Mouse (Mus musculus): ENCODE results near the gene Immp2l. TPM values are rescaled to one million over a fixed set of nuclear protein-coding genes. Genes with fewer than 3 reads are reported as not detected.
A peak's percentile ranks its signal among the peaks of the same experiment; 100 is the strongest.

Gene Immp2l
- polyA plus RNA-seq, 1 experiment from 2014 or later: 8.0 TPM

- H3K36me3 ChIP-seq (replicated peaks): no peaks in the 10 kb centered on the region
- no peaks in the 10 kb centered on the region for H3K27me3 ChIP-seq
- 75% methylated on average over 9 of the region's 9 CpGs for WGBS
- H3K4me1 ChIP-seq: no peaks in the 10 kb centered on the region
- H3K9ac ChIP-seq: no peak overlapping the region
- no peak for ATAC-seq (ENCODE audit: low FRiP score)
- H3K9me3 ChIP-seq: no peaks in the 10 kb centered on the region
- H3K4me3 ChIP-seq (replicated peaks): no peak overlapping the region
- no peak overlapping the region for H3K4me2 ChIP-seq
- H3K27ac ChIP-seq: no peak overlapping the region
Observed at GRCm38 (mm10) chr12:40995618-40996370, 28.1 kb upstream of the Immp2l start.

GRCm38 (mm10) chr12:41022516-41022915 lies 1.4 kb upstream of the Immp2l start:
- WGBS: 88% methylated on average over 1 of the region's 1 CpGs
- H3K27ac ChIP-seq: no peak overlapping the region
- 0 out of 2 replicates have a peak, but pooled peaks cover 2% of the 10 kb centered on the region for H3K9me3 ChIP-seq
- H3K4me3 ChIP-seq (replicated peaks): no peak overlapping the region
- no peaks in the 10 kb centered on the region for H3K36me3 ChIP-seq (replicated peaks)
- no peaks in the 10 kb centered on the region for H3K27me3 ChIP-seq
- no peak overlapping the region for H3K9ac ChIP-seq
- ATAC-seq (ENCODE audit: low FRiP score): no peak
- H3K4me2 ChIP-seq: no peak overlapping the region
- no peaks in the 10 kb centered on the region for H3K4me1 ChIP-seq

GRCm38 (mm10) chr12:41024512-41024911 lies 622 bp downstream of the Immp2l start:
- peak overlapping the region; percentile 61 for H3K4me2 ChIP-seq
- H3K27ac ChIP-seq: no peak overlapping the region
- WGBS: 25% methylated on average over 9 of the region's 9 CpGs
- H3K9ac ChIP-seq: peak overlapping the region; percentile 75
- no peaks in the 10 kb centered on the region for H3K4me1 ChIP-seq
- H3K36me3 ChIP-seq (replicated peaks): no peaks in the 10 kb centered on the region
- 0 out of 2 replicates have a peak, but pooled peaks cover 2% of the 10 kb centered on the region for H3K9me3 ChIP-seq
- no peaks in the 10 kb centered on the region for H3K27me3 ChIP-seq
- ATAC-seq (ENCODE audit: low FRiP score): no peak
- H3K4me3 ChIP-seq (replicated peaks): peak overlapping the region; percentile 68

DNA sequence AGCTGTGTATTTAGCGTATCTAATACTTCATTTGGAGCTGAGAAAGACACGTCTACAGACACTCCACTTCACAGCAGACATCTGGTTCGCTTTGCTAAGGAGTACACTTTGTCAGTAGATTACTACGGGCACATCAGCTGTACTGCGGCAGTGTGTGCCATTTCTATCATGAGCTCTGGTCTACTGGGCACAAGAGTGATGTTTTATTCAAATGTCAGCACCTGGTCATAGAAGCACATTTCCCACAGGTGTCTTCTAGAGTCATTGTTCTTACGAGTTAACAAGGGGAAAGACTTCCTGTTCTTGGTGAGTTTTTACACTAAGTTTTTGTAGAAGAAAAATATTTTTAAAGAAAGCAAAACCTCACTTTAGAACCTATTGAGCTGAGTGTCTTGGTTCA lies 3.6 kb downstream of the Immp2l start:
- no peaks in the 10 kb centered on the region for H3K27me3 ChIP-seq
- H3K36me3 ChIP-seq (replicated peaks): no peaks in the 10 kb centered on the region
- no peak overlapping the region for H3K4me3 ChIP-seq (replicated peaks)
- no peaks in the 10 kb centered on the region for H3K4me1 ChIP-seq
- ATAC-seq (ENCODE audit: low FRiP score): no peak
- H3K9ac ChIP-seq: no peak overlapping the region
- 91% methylated on average over 6 of the region's 6 CpGs for WGBS
- H3K4me2 ChIP-seq: no peak overlapping the region
- H3K9me3 ChIP-seq: no peaks in the 10 kb centered on the region
- H3K27ac ChIP-seq: no peak overlapping the region

- Histone ChIP-seq H3K4me2 (no peak overlapping the region), H3K9ac (no peak overlapping the region), H3K27me3 (no peaks in the 10 kb centered on the region), H3K4me1 (no peaks in the 10 kb centered on the region), H3K27ac (no peak overlapping the region), H3K9me3 (no peaks in the 10 kb centered on the region), H3K36me3 (replicated peaks) (no peaks in the 10 kb centered on the region), H3K4me3 (replicated peaks) (no peak overlapping the region)
- WGBS: 99% methylated on average over 2 of the region's 2 CpGs
- no peak for ATAC-seq (ENCODE audit: low FRiP score)
Observed at GRCm38 (mm10) chr12:41031119-41031518, 7.2 kb downstream of the Immp2l start.

GRCm38 (mm10) chr12:41033196-41033595 lies 9.3 kb downstream of the Immp2l start:
- no peak for ATAC-seq (ENCODE audit: low FRiP score)
- Histone ChIP-seq H3K27me3 (no peaks in the 10 kb centered on the region), H3K4me3 (replicated peaks) (no peak overlapping the region), H3K4me2 (no peak overlapping the region), H3K36me3 (replicated peaks) (no peaks in the 10 kb centered on the region), H3K27ac (no peak overlapping the region), H3K9me3 (no peaks in the 10 kb centered on the region), H3K9ac (no peak overlapping the region), H3K4me1 (no peaks in the 10 kb centered on the region)
- WGBS: 96% methylated on average over 3 of the region's 3 CpGs

DNA sequence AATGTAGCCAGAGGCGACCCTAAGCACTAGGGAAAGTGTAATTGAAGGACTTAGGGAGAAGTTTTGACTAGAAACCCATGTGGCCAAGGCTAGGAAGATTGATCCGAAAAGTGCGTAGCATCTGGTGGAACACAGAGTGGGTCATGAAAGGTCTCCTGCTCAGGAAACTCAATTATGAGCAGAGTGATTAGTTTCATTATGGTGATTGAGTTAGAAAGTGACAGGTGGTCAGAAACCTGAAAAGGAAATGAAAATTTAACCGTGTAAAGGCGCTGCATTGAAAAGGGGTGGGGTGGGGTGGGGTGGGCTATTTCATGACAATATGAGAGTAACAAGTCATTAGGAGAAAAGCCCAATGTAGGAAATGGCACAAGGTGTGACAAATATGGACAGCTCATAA lies 15.9 kb downstream of the Immp2l start:
- Histone ChIP-seq H3K4me3 (replicated peaks) (no peak overlapping the region), H3K4me1 (no peaks in the 10 kb centered on the region), H3K9ac (no peak overlapping the region), H3K27me3 (no peaks in the 10 kb centered on the region), H3K27ac (no peak overlapping the region), H3K4me2 (no peak overlapping the region), H3K9me3 (no peaks in the 10 kb centered on the region), H3K36me3 (replicated peaks) (no peaks in the 10 kb centered on the region)
- no peak for ATAC-seq (ENCODE audit: low FRiP score)
- WGBS: 84% methylated on average over 5 of the region's 5 CpGs

DNA sequence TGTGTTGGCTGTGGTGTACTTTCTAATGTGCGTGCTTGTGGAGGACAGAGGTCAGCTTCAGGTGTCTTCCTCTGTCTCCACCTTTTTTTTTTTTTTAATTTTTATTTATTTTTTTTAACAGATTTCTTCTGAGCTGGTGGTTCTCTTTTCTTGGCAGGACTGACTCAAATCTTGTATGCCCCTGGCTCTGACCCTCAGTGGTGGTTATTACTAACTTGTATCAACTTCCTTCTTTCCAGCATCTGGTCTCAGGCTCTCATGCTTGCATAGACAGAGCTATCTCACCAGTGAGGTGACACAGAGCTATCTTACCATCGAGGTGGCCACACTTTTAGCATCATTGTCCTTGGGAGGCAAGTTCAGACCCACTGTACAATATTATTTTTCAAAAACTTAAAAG lies 17.8 kb downstream of the Immp2l start:
- Histone ChIP-seq H3K9ac (no peak overlapping the region), H3K36me3 (replicated peaks) (no peaks in the 10 kb centered on the region), H3K27ac (no peak overlapping the region), H3K4me3 (replicated peaks) (no peak overlapping the region), H3K27me3 (no peaks in the 10 kb centered on the region), H3K4me2 (no peak overlapping the region), H3K4me1 (no peaks in the 10 kb centered on the region), H3K9me3 (no peaks in the 10 kb centered on the region)
- ATAC-seq (ENCODE audit: low FRiP score): no peak
- 85% methylated on average over 2 of the region's 2 CpGs for WGBS

DNA sequence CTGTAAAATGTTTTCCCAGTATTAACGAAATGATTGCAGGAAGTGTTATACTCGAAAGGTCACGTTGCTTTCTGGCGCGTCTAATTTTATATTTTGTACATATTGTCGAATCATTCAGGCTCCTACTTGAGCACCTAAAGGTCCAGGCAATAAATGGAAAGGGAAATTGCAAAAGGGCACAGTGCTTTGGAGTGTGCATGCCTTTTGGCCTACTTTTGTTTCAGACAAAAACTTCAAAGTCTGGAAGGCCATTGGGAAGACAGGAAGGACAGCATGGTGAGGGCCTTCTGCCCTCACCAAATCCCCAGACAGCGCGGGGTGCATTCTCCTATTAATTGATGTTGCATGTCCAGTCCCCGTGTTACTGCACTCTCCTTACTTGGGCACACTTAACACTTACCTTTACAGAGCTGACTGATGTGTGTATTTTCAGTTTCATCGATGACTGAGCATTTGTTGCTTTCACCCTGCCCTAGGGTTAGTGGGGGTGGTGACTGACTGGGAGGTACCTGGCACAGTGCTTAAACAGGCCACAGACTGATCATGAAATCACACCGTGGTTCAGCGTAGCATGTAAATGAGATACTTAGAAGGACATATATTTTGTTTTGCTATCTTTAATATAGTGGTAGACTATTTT lies 20.7 kb downstream of the Immp2l start:
- Histone ChIP-seq H3K27me3 (no peaks in the 10 kb centered on the region), H3K27ac (no peak overlapping the region), H3K4me2 (no peak overlapping the region), H3K4me3 (replicated peaks) (no peak overlapping the region), H3K4me1 (no peaks in the 10 kb centered on the region), H3K36me3 (replicated peaks) (no peaks in the 10 kb centered on the region), H3K9me3 (no peaks in the 10 kb centered on the region), H3K9ac (no peak overlapping the region)
- no peak for ATAC-seq (ENCODE audit: low FRiP score)
- WGBS: 90% methylated on average over 12 of the region's 12 CpGs

- H3K27ac ChIP-seq: no peak overlapping the region
- H3K27me3 ChIP-seq: no peaks in the 10 kb centered on the region
- 92% methylated on average over 12 of the region's 12 CpGs for WGBS
- H3K9me3 ChIP-seq: no peaks in the 10 kb centered on the region
- no peak for ATAC-seq (ENCODE audit: low FRiP score)
- H3K4me1 ChIP-seq: no peaks in the 10 kb centered on the region
- H3K9ac ChIP-seq: no peak overlapping the region
- H3K36me3 ChIP-seq (replicated peaks): no peaks in the 10 kb centered on the region
- H3K4me2 ChIP-seq: no peak overlapping the region
- H3K4me3 ChIP-seq (replicated peaks): no peak overlapping the region
Observed at GRCm38 (mm10) chr12:41047085-41047766, 23.3 kb downstream of the Immp2l start.

GRCm38 (mm10) chr12:41050945-41051344 lies 27.1 kb downstream of the Immp2l start:
- Histone ChIP-seq H3K9ac (no peak overlapping the region), H3K4me3 (replicated peaks) (no peak overlapping the region), H3K27me3 (no peaks in the 10 kb centered on the region), H3K4me1 (no peaks in the 10 kb centered on the region), H3K27ac (no peak overlapping the region), H3K4me2 (no peak overlapping the region), H3K36me3 (replicated peaks) (no peaks in the 10 kb centered on the region), H3K9me3 (no peaks in the 10 kb centered on the region)
- no peak for ATAC-seq (ENCODE audit: low FRiP score)
- 80% methylated on average over 5 of the region's 5 CpGs for WGBS

DNA sequence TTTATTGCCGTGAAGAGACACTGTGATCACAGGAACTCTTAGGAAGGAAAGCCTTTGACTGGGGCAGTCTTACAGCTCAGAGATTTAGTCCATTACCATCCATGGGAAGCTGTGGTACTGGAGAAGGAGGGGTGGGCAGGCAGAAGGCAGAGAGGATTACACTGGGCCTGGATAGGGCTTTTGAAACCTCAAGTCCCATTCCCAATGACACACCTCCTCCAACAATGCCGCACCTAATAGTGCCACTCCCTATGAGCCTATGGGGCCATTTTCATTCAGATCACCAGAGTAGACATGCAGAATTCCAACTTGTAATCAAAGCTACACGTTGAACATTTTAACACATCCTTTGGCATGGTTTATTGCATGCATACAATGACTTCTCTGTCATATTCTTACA lies 29.0 kb downstream of the Immp2l start:
- Histone ChIP-seq H3K4me2 (no peak overlapping the region), H3K9me3 (no peaks in the 10 kb centered on the region), H3K4me1 (no peaks in the 10 kb centered on the region), H3K36me3 (replicated peaks) (no peaks in the 10 kb centered on the region), H3K9ac (no peak overlapping the region), H3K27me3 (no peaks in the 10 kb centered on the region), H3K4me3 (replicated peaks) (no peak overlapping the region), H3K27ac (no peak overlapping the region)
- no peak for ATAC-seq (ENCODE audit: low FRiP score)
- WGBS: 76% methylated on average over 3 of the region's 3 CpGs

All from forebrain, embryonic 12.5 days (tissue).